Mouse (Mus musculus) CD4-positive, CD25-positive, alpha-beta regulatory T cell (primary cell): ENCODE data around the gene Ncan. TPM values are rescaled to one million over a fixed set of nuclear protein-coding genes. Genes with fewer than 3 reads are reported as not detected.

Source experiments
- polyA plus RNA-seq: library from polyadenylated mRNA; unstranded; fragments of 100-300 nt; shearing (Covaris generic); gene quantifications from one replicate; pipeline ENCODE4 v1.2.1, GENCODE M21; 2017

The Ncan gene
- 0.02 TPM for polyA plus RNA-seq

DNA sequence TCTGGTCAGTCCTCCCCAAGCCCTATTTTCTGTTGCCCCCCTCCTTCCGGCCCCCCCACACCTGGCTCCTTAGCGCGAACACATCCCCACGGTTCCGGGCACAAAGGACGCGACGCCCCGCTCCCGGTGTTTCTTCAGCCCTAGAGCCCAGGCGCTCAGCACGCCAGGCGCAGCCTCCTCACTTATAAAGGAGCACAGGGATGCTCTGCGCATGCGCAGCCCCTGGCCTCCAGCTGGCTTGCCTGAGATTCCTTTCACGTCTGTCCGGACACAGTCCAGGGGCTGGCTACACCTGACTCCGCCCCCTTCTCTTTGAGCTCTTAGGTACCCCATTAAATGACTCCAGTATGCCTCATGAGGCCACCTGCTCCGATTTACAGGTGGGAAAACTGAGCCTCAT is at the start of gene Ncan:
TSS of gene Ncan (minus strand) at position 207 of the 400 bp plus-strand sequence.

DNA sequence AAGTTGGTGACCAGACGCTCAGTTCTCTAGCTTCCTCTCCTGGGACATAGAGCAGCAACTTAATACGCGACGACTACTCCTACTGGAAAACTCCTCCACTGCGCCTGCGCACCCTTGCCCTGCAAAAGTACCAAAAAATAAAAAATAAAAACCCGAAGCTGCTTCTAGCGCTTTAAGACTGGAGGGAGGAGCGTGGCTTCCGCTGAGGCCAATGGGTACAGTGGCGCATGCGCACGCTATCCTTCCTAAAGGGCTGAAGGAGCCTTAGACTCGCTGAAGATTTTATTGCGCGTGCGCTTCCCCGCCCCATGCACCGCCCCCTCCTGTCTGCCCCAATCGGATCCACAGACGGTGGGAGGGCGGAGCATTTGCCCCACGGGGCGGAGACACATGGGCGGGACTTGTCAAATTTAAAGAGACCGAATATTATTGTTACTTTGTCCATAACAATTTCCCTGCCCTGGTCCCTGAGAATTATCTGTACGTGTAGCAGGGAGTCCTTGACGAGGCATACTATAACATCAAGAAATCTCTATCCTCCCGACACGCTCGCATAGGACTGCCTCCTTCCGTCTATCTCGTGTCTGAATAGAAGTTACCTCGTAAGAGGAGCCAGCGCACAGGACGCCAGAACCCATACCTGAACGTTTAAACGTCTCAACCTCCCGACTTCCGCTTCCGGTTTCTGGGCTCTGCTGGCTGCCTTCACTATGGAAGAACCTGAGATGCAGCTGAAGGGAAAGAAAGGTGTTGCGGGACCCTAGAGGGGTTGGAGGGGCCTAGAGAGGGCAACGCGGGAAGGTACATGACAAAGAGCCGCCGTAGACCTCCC is 18.6 kb upstream of the Ncan start, which contains the start of the genes Rfxank, Borcs8 and Mef2b:
TSS of gene Rfxank (minus strand) at position 129 of the 832 bp plus-strand sequence.
TSS of gene Borcs8 (plus strand) at position 474 of the 832 bp plus-strand sequence.
TSS of gene Mef2b (plus strand) at position 686 of the 832 bp plus-strand sequence.

DNA sequence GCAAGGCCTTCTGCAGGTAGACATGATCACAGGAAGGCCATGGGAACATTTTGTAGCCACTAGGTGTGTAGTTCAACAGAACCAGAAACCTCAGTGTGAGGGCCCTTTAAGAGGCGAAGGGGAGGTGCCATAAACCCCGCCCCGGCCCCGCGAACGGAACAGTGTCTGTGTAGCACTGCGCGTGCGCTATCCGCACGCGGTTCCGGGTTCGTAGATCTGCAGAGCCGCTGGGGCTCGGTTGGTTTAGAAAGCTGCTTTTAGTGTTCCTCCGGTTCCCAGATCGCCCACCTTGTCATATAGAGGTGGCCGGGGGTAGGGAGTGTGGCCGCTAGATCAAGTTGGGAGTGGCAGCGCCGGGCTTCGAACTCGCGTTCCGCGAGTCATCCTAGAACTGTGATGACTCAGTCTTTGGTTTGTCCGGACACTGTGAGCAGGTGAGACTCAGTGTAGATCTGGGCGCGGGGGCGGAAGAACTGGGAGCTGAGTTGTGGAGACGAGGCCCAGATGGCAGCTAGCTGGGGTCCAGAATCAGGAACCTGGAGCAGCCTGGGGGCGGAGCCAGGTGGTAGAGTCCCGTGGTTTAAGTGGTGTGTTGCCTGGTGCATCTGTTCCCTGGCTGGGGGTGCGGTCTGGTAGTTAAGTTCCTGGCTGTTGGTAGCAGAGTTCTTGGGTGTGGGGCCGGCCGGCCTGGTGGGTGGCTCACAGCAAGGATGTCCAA is 10.7 kb upstream of the Ncan start, which contains the start of gene Nr2c2ap:
TSS of gene Nr2c2ap (plus strand) at position 168 of the 718 bp plus-strand sequence.

DNA sequence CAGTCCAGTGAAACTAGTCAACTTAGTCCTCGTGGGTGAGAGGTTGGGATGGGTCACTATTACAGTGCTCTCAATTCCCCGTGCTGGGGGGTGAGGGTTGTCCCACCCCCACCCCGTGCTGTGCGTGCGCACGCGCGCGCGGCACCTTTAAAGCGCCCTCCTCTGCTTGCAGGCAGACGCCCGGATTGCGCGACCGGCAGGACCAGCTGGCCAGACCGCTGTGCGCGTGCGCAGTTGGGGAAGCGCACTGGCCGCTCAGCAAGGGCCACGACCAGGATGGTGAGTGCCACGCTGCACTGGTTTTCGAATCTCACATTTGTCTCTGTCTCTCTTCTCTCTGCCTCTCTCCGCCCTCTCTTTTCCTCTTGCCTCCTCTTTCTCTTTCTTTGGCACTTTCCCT is 37.4 kb downstream of the Ncan start, which contains the start of gene Hapln4:
TSS of gene Hapln4 (plus strand) at position 173 of the 400 bp plus-strand sequence.

DNA sequence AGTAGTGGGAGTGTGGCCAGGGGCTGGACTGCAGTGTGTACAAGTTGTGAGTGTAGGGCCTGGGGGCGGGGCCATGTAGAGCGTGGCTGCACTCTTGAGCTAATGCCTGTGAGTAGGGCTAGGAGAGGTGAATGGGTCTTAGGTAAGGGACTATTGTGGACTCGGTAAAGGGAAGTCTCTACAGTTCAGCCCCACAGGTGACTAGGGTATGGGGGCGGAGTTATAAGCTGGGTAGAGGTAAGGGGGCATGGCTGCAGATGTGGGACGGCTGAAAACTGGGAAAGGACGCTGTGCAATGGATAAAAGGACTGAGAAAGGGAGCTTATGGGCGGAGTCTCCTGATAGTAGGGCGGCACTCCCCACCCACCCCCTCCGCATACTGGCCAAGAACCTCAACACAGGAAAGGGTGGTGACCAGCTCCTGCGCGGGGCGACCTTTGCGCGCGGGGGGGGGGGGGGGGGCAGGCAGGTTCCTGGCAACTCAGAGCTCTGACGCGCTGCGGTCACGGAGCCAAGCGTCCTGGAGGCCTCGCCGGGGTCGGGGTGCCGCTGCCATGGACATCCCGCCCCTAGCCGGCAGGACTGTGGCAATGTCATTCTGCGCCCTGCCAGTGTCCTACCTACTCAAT is 48.1 kb downstream of the Ncan start, which contains the start of gene Tm6sf2:
TSS of gene Tm6sf2 (plus strand) at position 484 of the 629 bp plus-strand sequence.

Other genes starting within 250 kb of the Ncan start
- 0.14 TPM for gene Cilp2, start 233.2 kb downstream of the Ncan start, polyA plus RNA-seq
- 4.1 TPM for gene Tssk6, start 218.7 kb downstream of the Ncan start, polyA plus RNA-seq
- gene Ndufa13, start 218.3 kb downstream of the Ncan start, polyA plus RNA-seq: 163 TPM
- gene Yjefn3, start 218.2 kb downstream of the Ncan start, polyA plus RNA-seq: 3.1 TPM
- 125 TPM for gene Gatad2a, start 124.5 kb downstream of the Ncan start, polyA plus RNA-seq
- gene Mau2, start 78.1 kb downstream of the Ncan start, polyA plus RNA-seq: 104 TPM
- gene Sugp1, start 78.1 kb downstream of the Ncan start, polyA plus RNA-seq: 68.9 TPM
- gene Tm6sf2, start 47.9 kb downstream of the Ncan start, polyA plus RNA-seq: 0.78 TPM
- not detected for gene Hapln4, start 37.4 kb downstream of the Ncan start, polyA plus RNA-seq
- gene Nr2c2ap, start 10.5 kb upstream of the Ncan start, polyA plus RNA-seq: 60.4 TPM
- gene Rfxank, start 18.3 kb upstream of the Ncan start, polyA plus RNA-seq: 35.4 TPM
- gene Borcs8, start 18.6 kb upstream of the Ncan start, polyA plus RNA-seq: 59.2 TPM
- gene Mef2b, start 18.8 kb upstream of the Ncan start, polyA plus RNA-seq: 1.3 TPM
- 49.3 TPM for gene Tmem161a, start 51.5 kb upstream of the Ncan start, polyA plus RNA-seq
- 15.5 TPM for gene Slc25a42, start 91.4 kb upstream of the Ncan start, polyA plus RNA-seq
- gene Sugp2, start 113.4 kb upstream of the Ncan start, polyA plus RNA-seq: 44.0 TPM
- gene Armc6, start 113.6 kb upstream of the Ncan start, polyA plus RNA-seq: 11.7 TPM
- gene Homer3, start 162.0 kb upstream of the Ncan start, polyA plus RNA-seq: 6.7 TPM
- gene Ddx49, start 181.6 kb upstream of the Ncan start, polyA plus RNA-seq: 56.7 TPM
- gene Cope, start 181.6 kb upstream of the Ncan start, polyA plus RNA-seq: 351 TPM
- gene Cers1, start 194.9 kb upstream of the Ncan start, polyA plus RNA-seq: not detected
- gene Gdf1, start 208.9 kb upstream of the Ncan start, polyA plus RNA-seq: 0.57 TPM
- 90.9 TPM for gene Upf1, start 232.4 kb upstream of the Ncan start, polyA plus RNA-seq